Mouse (Mus musculus): ENCODE results near the gene Vmn2r-ps159.
"Not testable (repeated sequence)": the region's sequence is repeated elsewhere in the genome, so short reads cannot be mapped to it uniquely, and the experiment has no call there.

Gene Vmn2r-ps159

DNA sequence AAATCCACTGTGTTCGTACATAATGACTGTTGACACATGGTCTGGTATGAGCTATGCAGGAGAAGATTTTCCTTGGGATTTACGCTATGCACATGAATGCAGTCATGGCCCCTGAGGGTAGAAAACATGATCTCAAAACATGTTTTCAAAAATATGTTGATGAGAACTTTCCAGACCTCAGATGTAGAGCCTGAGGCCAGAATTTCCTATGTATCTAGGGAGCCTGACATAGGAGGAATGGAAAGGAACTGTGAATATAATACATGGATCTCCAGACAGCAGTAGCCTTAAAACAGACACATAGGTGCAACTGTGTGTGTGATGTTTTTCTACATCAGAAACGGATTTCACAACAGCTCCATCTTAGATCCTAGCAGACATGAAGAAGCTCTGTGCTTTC lies at the start of gene Vmn2r-ps159:
Vmn2r-ps159 (plus strand) TSS at position 301 of the 400 bp plus-strand sequence.
- not testable (repeated sequence) for DNase-seq

GRCm38 (mm10) chr4:156341601-156342504 lies 10.9 kb downstream of the Vmn2r-ps159 start:
- DNase-seq = not testable (repeated sequence)

- no peak for DNase-seq
Observed at GRCm38 (mm10) chr4:156342569-156343325, 11.8 kb downstream of the Vmn2r-ps159 start.

DNA sequence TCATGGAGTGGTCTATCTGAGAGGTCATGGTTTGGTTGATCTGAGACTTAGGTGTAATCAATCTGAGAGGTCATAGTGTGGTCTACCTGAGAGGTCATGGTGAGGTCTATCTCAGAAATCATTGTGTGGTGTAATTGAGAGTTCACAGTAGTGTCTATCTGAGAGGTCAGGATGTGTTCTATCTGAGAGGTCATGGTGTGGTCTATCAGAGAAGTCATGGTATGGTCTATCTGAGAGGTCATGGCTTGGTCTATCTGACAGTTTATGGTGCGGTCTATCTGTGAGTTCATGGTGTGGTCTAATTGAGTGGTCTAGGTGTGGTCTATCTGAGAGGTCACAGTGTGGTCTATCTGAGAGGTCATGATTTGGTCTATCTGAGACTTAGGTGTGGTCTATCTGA lies 12.4 kb downstream of the Vmn2r-ps159 start:
- no peak for DNase-seq

DNA sequence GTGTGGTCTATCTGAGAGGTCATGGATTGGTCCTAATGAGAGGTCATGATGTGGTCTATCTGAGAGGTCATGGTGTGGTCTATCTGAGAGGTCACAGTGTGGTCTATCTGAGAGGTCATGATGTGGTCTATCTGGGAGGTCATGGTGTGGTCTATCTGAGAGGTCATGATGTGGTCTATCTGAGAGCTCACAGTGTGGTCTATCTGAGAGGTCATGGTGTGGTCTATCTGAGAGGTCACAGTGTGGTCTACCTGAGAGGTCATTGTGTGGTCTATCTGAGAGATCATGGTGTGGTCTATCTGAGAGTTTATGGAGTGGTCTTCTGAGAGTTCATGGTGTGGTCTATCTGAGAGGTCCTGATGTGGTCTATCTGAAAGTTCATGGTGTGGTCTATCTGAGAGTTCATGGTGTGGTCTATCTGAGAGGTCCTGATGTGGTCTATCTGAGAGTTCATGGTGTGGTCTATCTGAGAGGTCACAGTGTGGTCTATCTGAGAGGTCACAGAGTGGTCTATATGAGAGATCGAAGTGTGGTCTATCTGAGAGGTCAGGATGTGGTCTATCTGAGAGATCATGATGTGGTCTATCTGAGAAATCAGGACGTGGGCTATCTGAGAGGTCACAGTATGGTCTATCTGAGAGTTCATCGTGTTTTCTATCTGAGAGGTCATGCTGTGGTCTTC lies 26.0 kb downstream of the Vmn2r-ps159 start:
- not testable (repeated sequence) for DNase-seq

All from cerebellum, postnatal 14 days (tissue).